Mouse (Mus musculus): ENCODE results near the gene Ubac2.

Ubac2 gene

GRCm38 (mm10) chr14:122012193-122012592 is 133.8 kb downstream of the Ubac2 start:
- DNase-seq = no peak

GRCm38 (mm10) chr14:122012814-122013213 is 134.4 kb downstream of the Ubac2 start:
- no peak for DNase-seq

- no peak for DNase-seq
Observed at GRCm38 (mm10) chr14:122013417-122013951, 135.1 kb downstream of the Ubac2 start.

GRCm38 (mm10) chr14:122017958-122018357 is 139.5 kb downstream of the Ubac2 start:
- no peak for DNase-seq

- no peak for DNase-seq
Observed at GRCm38 (mm10) chr14:122019389-122019788, 141.0 kb downstream of the Ubac2 start.

GRCm38 (mm10) chr14:122020567-122020966 is 142.1 kb downstream of the Ubac2 start:
- no peak for DNase-seq

GRCm38 (mm10) chr14:122023054-122023453 is 144.6 kb downstream of the Ubac2 start:
- no peak for DNase-seq

- DNase-seq = no peak
Observed at GRCm38 (mm10) chr14:122023928-122024327, 145.5 kb downstream of the Ubac2 start.

GRCm38 (mm10) chr14:122028926-122029745 is 150.7 kb downstream of the Ubac2 start:
- no peak for DNase-seq

GRCm38 (mm10) chr14:122029851-122030250 is 151.4 kb downstream of the Ubac2 start:
- DNase-seq = no peak

- DNase-seq = no peak
Observed at GRCm38 (mm10) chr14:122032045-122032444, 153.6 kb downstream of the Ubac2 start.

- DNase-seq = no peak
Observed at GRCm38 (mm10) chr14:122034451-122034850, 156.0 kb downstream of the Ubac2 start, which contains the start of gene Timm8a2. Timm8a2 (plus strand) TSS chr14:122034674.

- no peak for DNase-seq
Observed at GRCm38 (mm10) chr14:122035181-122035580, 156.8 kb downstream of the Ubac2 start.

- no peak for DNase-seq
Observed at GRCm38 (mm10) chr14:122035860-122036259, 157.4 kb downstream of the Ubac2 start.

- DNase-seq = no peak
Observed at GRCm38 (mm10) chr14:122038874-122039647, 160.6 kb downstream of the Ubac2 start.

GRCm38 (mm10) chr14:122041413-122041825 is 163.0 kb downstream of the Ubac2 start:
- DNase-seq = no peak

GRCm38 (mm10) chr14:122042142-122042694 is 163.8 kb downstream of the Ubac2 start:
- no peak for DNase-seq

- DNase-seq = no peak
Observed at GRCm38 (mm10) chr14:122047784-122048183, 169.4 kb downstream of the Ubac2 start.

- DNase-seq = no peak
Observed at GRCm38 (mm10) chr14:122048816-122049215, 170.4 kb downstream of the Ubac2 start.

- DNase-seq = no peak
Observed at GRCm38 (mm10) chr14:122052896-122053635, 174.6 kb downstream of the Ubac2 start.

- no peak for DNase-seq
Observed at GRCm38 (mm10) chr14:122056871-122057270, 178.5 kb downstream of the Ubac2 start.

GRCm38 (mm10) chr14:122057941-122058346 is 179.5 kb downstream of the Ubac2 start:
- no peak for DNase-seq

- peak; percentile 91 for DNase-seq
Observed at GRCm38 (mm10) chr14:122060642-122061041, 182.2 kb downstream of the Ubac2 start.

All from lung, postnatal 14 days (tissue).